Mouse (Mus musculus) limb, embryonic 15.5 days (tissue): ENCODE data around the gene Qpct. TPM values are rescaled to one million over a fixed set of nuclear protein-coding genes. Genes with fewer than 3 reads are reported as not detected.
"Not testable (repeated sequence)": the region's sequence is repeated elsewhere in the genome, so short reads cannot be mapped to it uniquely, and the experiment has no call there.

ENCODE experiments used
- ATAC-seq: fragments of 200-750 bp; cut with Nextera tagmentation; 2 replicates; pipeline ENCODE4 v1.8.0; 2017; ENCODE audit warnings: low read depth, moderate TSS enrichment; ENCODE audit not compliant: insufficient number of reproducible peaks, low FRiP score, low TSS enrichment
- H3K27ac ChIP-seq: fragments of 300-500 bp; sonication (generic); 2 replicates; pipeline ENCODE4 v1.5.1; 2015; ENCODE audit warnings: moderate library complexity, mild to moderate bottlenecking, inconsistent platforms
- H3K27me3 ChIP-seq: fragments of 300-500 bp; sonication (generic); 2 replicates; pipeline ENCODE4 v1.6.1; 2015; ENCODE audit warnings: inconsistent platforms
- H3K36me3 ChIP-seq: fragments of 300-500 bp; sonication (generic); 2 replicates; pipeline ENCODE4 v1.6.1; 2015; ENCODE audit warnings: inconsistent platforms
- H3K4me1 ChIP-seq: fragments of 300-500 bp; sonication (generic); 2 replicates; pipeline ENCODE4 v1.6.1; 2015; ENCODE audit warnings: inconsistent platforms
- H3K4me2 ChIP-seq: fragments of 300-500 bp; sonication (generic); 2 replicates; pipeline ENCODE4 v1.6.1; 2015; ENCODE audit warnings: mild to moderate bottlenecking, inconsistent platforms
- H3K4me3 ChIP-seq: fragments of 300-500 bp; sonication (generic); 2 replicates; pipeline ENCODE4 v1.5.1; 2015; ENCODE audit warnings: mild to moderate bottlenecking, inconsistent platforms
- H3K9ac ChIP-seq: fragments of 300-500 bp; sonication (generic); 2 replicates; pipeline ENCODE4 v1.6.1; 2015; ENCODE audit warnings: inconsistent platforms
- H3K9me3 ChIP-seq: fragments of 300-500 bp; sonication (generic); 2 replicates; pipeline ENCODE4 v1.6.1; 2016; ENCODE audit warnings: inconsistent platforms
- WGBS: fragments of 180-500 bp; shearing (Covaris S2); methylation state at CpG from one replicate; pipeline ENCODE4 v1.1.7; 2015; 5-methylcytosine and 5-hydroxymethylcytosine counted together
- polyA plus RNA-seq: library from polyadenylated mRNA; unstranded; fragments of >200 nt; fragmentation: Nextera tagmentation; extraction: Ambion mirVana; gene quantifications from 2 replicates; pipeline ENCODE4 v1.2.1, GENCODE M21; 2015

Qpct gene
- polyA plus RNA-seq, 1 experiment from 2014 or later: 14.6 TPM

GRCm38 (mm10) chr17:79076974-79077847, 25.5 kb downstream of the Qpct start:
- Histone ChIP-seq H3K9me3 (no peaks in the 10 kb centered on the region), H3K4me1 (0 out of 2 replicates have a peak, but pooled peaks cover 6% of the 10 kb centered on the region), H3K27me3 (no peaks in the 10 kb centered on the region), H3K4me2 (no peak overlapping the region), H3K9ac (no peak overlapping the region), H3K36me3 (no peaks in the 10 kb centered on the region), H3K4me3 (no peak overlapping the region), H3K27ac (no peak overlapping the region)
- 0 out of 2 replicates have a peak, but pooled peaks have one; percentile 48 for ATAC-seq
- 65% methylated on average over 8 of the region's 8 CpGs for WGBS

- Histone ChIP-seq H3K4me2 (no peak overlapping the region), H3K27me3 (no peaks in the 10 kb centered on the region), H3K27ac (no peak overlapping the region), H3K9me3 (no peaks in the 10 kb centered on the region), H3K9ac (no peak overlapping the region), H3K36me3 (no peaks in the 10 kb centered on the region), H3K4me3 (no peak overlapping the region), H3K4me1 (0 out of 2 replicates have a peak, but pooled peaks cover 6% of the 10 kb centered on the region)
- no peak for ATAC-seq
- WGBS: 80% methylated on average over 1 of the region's 1 CpGs
Observed at GRCm38 (mm10) chr17:79077848-79078146, 26.1 kb downstream of the Qpct start.

GRCm38 (mm10) chr17:79078248-79078647, 26.5 kb downstream of the Qpct start:
- Histone ChIP-seq H3K36me3 (no peaks in the 10 kb centered on the region), H3K27me3 (no peaks in the 10 kb centered on the region), H3K4me3 (no peak overlapping the region), H3K9me3 (no peaks in the 10 kb centered on the region), H3K4me2 (no peak overlapping the region), H3K9ac (no peak overlapping the region), H3K27ac (no peak overlapping the region), H3K4me1 (0 out of 2 replicates have a peak, but pooled peaks cover 6% of the 10 kb centered on the region)
- ATAC-seq: no peak
- 83% methylated on average over 8 of the region's 8 CpGs for WGBS

GRCm38 (mm10) chr17:79091710-79092109, 40.0 kb downstream of the Qpct start:
- H3K27me3 ChIP-seq: no peaks in the 10 kb centered on the region
- ATAC-seq: no peak
- H3K9ac ChIP-seq: no peak overlapping the region
- H3K4me3 ChIP-seq: no peak overlapping the region
- peaks cover 7% of the 10 kb centered on the region; the same call in 1 of the 2 replicates for H3K4me1 ChIP-seq
- 46% methylated on average over 1 of the region's 1 CpGs for WGBS
- no peaks in the 10 kb centered on the region for H3K9me3 ChIP-seq
- no peak overlapping the region for H3K4me2 ChIP-seq
- H3K27ac ChIP-seq: no peak overlapping the region
- no peaks in the 10 kb centered on the region for H3K36me3 ChIP-seq

- Histone ChIP-seq H3K27ac (no peak overlapping the region), H3K36me3 (no peaks in the 10 kb centered on the region), H3K9me3 (no peaks in the 10 kb centered on the region), H3K4me1 (peaks cover 7% of the 10 kb centered on the region; the same call in 1 of the 2 replicates), H3K9ac (no peak overlapping the region), H3K4me3 (no peak overlapping the region), H3K27me3 (no peaks in the 10 kb centered on the region), H3K4me2 (no peak overlapping the region)
- ATAC-seq: no peak
- 50% methylated on average over 5 of the region's 5 CpGs for WGBS
Observed at GRCm38 (mm10) chr17:79093286-79093975, 41.7 kb downstream of the Qpct start.

- H3K4me1 ChIP-seq: peaks cover 7% of the 10 kb centered on the region; the same call in 1 of the 2 replicates
- no peak overlapping the region for H3K27ac ChIP-seq
- no peaks in the 10 kb centered on the region for H3K36me3 ChIP-seq
- H3K27me3 ChIP-seq: no peaks in the 10 kb centered on the region
- H3K4me3 ChIP-seq: no peak overlapping the region
- H3K9ac ChIP-seq: no peak overlapping the region
- ATAC-seq: no peak
- no peak overlapping the region for H3K4me2 ChIP-seq
- no peaks in the 10 kb centered on the region for H3K9me3 ChIP-seq
- 78% methylated on average over 2 of the region's 2 CpGs for WGBS
Observed at GRCm38 (mm10) chr17:79095624-79096023, 43.9 kb downstream of the Qpct start.

GRCm38 (mm10) chr17:79099866-79100265, 48.2 kb downstream of the Qpct start:
- no peak overlapping the region for H3K9ac ChIP-seq
- H3K36me3 ChIP-seq: no peaks in the 10 kb centered on the region
- no peak overlapping the region for H3K4me2 ChIP-seq
- no peaks in the 10 kb centered on the region for H3K27me3 ChIP-seq
- no peaks in the 10 kb centered on the region for H3K4me1 ChIP-seq
- H3K27ac ChIP-seq: no peak overlapping the region
- no peak for ATAC-seq
- H3K4me3 ChIP-seq: no peak overlapping the region
- no peaks in the 10 kb centered on the region for H3K9me3 ChIP-seq
- WGBS: 74% methylated on average over 4 of the region's 4 CpGs

GRCm38 (mm10) chr17:79108238-79108637, 56.5 kb downstream of the Qpct start:
- 65% methylated on average over 6 of the region's 6 CpGs for WGBS
- Histone ChIP-seq H3K4me3 (no peak overlapping the region), H3K4me1 (no peaks in the 10 kb centered on the region), H3K27ac (no peak overlapping the region), H3K27me3 (no peaks in the 10 kb centered on the region), H3K36me3 (no peaks in the 10 kb centered on the region), H3K9ac (no peak overlapping the region), H3K9me3 (no peaks in the 10 kb centered on the region), H3K4me2 (no peak overlapping the region)
- ATAC-seq: no peak

GRCm38 (mm10) chr17:79109576-79109975, 57.9 kb downstream of the Qpct start:
- no peaks in the 10 kb centered on the region for H3K4me1 ChIP-seq
- no peaks in the 10 kb centered on the region for H3K36me3 ChIP-seq
- H3K4me2 ChIP-seq: no peak overlapping the region
- no peaks in the 10 kb centered on the region for H3K27me3 ChIP-seq
- H3K4me3 ChIP-seq: no peak overlapping the region
- WGBS: 76% methylated on average over 9 of the region's 9 CpGs
- H3K27ac ChIP-seq: no peak overlapping the region
- no peak for ATAC-seq
- H3K9ac ChIP-seq: no peak overlapping the region
- no peaks in the 10 kb centered on the region for H3K9me3 ChIP-seq

GRCm38 (mm10) chr17:79110936-79111348, 59.2 kb downstream of the Qpct start:
- H3K9ac ChIP-seq: no peak overlapping the region
- no peak overlapping the region for H3K27ac ChIP-seq
- no peak for ATAC-seq
- no peaks in the 10 kb centered on the region for H3K4me1 ChIP-seq
- no peak overlapping the region for H3K4me2 ChIP-seq
- H3K9me3 ChIP-seq: no peaks in the 10 kb centered on the region
- 13% methylated on average over 5 of the region's 5 CpGs for WGBS
- H3K4me3 ChIP-seq: no peak overlapping the region
- no peaks in the 10 kb centered on the region for H3K36me3 ChIP-seq
- H3K27me3 ChIP-seq: no peaks in the 10 kb centered on the region

- H3K4me3 ChIP-seq, H3K9ac ChIP-seq, H3K4me2 ChIP-seq, H3K27ac ChIP-seq, H3K9me3 ChIP-seq, H3K4me1 ChIP-seq, ATAC-seq, H3K27me3 ChIP-seq, H3K36me3 ChIP-seq: not testable (repeated sequence)
- 57% methylated on average over 9 of the region's 9 CpGs for WGBS
Observed at GRCm38 (mm10) chr17:79115248-79115647, 63.5 kb downstream of the Qpct start.

- H3K27ac ChIP-seq: no peak overlapping the region
- H3K27me3 ChIP-seq: no peaks in the 10 kb centered on the region
- H3K4me3 ChIP-seq: no peak overlapping the region
- no peak overlapping the region for H3K4me2 ChIP-seq
- no peak for ATAC-seq
- H3K36me3 ChIP-seq: no peaks in the 10 kb centered on the region
- 63% methylated on average over 1 of the region's 1 CpGs for WGBS
- H3K4me1 ChIP-seq: no peaks in the 10 kb centered on the region
- H3K9ac ChIP-seq: no peak overlapping the region
- H3K9me3 ChIP-seq: no peaks in the 10 kb centered on the region
Observed at GRCm38 (mm10) chr17:79119066-79119465, 67.4 kb downstream of the Qpct start.
